Mouse (Mus musculus) retina, embryonic 14.5 days (tissue): ENCODE results near the gene Rfc5.

Experiments used
- DNase-seq: peaks from one replicate; pipeline ENCODE4 v3.0.0-alpha.2; 2015; ENCODE audit warnings: low spot score

The Rfc5 gene

DNA sequence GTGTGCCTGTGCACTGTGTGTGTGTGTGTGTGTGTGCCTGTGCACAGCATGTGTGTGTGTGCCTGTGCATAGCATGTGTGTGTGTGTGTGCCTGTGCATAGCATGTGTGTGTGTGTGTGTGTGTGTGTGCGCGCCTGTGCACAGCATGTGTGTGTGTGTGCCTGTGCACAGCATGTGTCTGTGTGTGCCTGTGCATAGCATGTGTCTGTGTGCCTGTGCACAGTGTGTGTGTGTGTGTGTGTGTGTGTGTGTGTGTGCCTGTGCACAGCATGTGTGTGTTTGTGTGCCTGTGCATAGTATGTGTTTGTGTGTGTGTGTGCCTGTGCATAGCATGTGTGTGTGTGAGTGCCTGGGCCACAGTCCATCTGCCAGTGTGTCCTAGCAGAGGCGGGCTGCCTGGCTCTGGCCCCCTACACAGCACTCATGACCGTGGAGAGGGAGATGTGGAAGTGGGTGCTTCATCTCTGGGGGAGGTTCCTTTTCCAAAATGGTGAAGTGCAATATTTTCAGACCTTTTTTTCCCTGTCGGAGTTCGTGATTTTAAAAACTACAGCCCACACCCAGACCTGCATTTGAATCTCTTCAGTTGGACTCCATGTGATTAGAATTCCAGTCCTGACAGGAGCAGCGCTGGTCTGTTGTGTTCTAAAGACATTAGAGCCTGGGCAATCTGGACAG is 14.3 kb downstream of the Rfc5 start:
- DNase-seq = no peak

DNA sequence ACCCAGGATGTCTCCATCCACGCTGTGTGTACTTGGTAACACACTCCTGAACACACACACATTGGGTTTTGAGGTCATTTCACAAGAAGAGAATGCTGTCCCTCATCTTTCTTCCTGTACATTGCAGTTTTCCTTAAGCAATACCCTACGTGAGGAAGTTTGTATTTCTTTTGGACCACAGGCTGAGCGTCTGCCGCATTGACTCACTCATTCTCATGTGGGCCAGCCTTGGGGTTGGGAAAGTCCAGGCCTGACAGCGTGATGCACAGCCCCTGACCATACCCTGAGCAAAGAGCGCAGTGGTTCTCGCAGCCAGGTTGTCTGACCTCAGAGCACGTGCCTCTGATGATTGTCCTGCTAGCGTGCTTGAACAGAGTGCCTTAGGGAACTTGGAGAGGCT is 15.4 kb downstream of the Rfc5 start:
- no peak for DNase-seq

DNA sequence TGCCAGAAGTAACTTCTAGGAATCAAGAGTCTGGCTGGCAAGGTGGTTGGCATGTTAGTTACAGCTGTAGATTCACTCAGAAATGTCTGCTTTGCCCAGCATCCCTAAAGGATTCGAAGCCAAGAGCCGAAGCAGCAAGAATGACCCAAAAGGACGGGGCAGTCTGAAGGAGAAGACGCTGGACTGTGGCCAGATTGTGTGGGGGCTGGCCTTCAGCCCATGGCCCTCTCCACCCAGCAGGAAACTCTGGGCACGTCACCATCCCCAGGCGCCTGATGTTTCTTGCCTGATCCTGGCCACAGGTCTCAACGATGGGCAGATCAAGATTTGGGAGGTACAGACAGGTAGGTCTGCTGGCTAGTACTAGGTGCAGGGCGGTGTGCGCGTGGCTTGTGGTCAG is 18.3 kb downstream of the Rfc5 start:
- no peak for DNase-seq

GRCm38 (mm10) chr5:117367206-117367605 is 21.6 kb downstream of the Rfc5 start:
- DNase-seq = no peak

GRCm38 (mm10) chr5:117365904-117366561 is 22.8 kb downstream of the Rfc5 start:
- no peak for DNase-seq

DNA sequence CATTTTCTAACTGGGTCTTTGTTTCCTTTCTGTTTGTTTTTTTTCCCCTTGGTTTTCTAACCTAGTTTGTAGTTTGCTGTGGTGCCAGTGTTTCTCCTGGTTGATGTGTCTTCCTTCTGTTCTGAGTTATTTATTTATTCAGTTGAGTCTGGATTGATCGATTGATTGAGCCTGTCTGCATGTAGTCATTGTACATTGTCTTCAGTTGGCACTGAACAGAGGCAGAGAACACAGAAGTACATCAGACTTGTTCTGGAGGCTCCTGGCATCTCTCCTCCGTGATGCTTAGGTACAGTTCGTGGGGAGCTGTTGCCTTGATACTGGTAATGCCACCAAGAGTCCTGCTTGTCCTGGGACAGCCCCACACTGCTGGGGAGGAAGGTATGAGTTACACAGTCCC is 24.0 kb downstream of the Rfc5 start:
- no peak for DNase-seq

GRCm38 (mm10) chr5:117363066-117363782 is 25.6 kb downstream of the Rfc5 start:
- no peak for DNase-seq

DNA sequence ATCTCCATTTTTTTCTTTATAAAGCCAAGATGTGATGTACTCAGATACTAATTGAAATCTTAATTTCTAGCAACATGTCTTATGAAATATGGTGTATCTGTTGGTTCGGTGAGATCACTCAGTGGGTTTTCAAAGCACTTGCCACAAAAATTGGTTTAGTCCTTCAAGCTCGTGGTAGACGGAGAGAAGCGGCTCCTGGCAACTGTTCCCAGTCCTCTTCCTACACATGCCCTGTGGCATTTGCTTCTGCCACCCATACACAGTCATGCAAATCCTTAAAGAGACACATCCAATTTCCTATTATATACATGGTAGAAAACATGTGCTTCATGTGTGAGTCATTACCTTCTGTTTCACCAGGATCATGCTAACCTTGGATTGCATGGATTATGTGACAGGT is 27.3 kb downstream of the Rfc5 start:
- no peak for DNase-seq

DNA sequence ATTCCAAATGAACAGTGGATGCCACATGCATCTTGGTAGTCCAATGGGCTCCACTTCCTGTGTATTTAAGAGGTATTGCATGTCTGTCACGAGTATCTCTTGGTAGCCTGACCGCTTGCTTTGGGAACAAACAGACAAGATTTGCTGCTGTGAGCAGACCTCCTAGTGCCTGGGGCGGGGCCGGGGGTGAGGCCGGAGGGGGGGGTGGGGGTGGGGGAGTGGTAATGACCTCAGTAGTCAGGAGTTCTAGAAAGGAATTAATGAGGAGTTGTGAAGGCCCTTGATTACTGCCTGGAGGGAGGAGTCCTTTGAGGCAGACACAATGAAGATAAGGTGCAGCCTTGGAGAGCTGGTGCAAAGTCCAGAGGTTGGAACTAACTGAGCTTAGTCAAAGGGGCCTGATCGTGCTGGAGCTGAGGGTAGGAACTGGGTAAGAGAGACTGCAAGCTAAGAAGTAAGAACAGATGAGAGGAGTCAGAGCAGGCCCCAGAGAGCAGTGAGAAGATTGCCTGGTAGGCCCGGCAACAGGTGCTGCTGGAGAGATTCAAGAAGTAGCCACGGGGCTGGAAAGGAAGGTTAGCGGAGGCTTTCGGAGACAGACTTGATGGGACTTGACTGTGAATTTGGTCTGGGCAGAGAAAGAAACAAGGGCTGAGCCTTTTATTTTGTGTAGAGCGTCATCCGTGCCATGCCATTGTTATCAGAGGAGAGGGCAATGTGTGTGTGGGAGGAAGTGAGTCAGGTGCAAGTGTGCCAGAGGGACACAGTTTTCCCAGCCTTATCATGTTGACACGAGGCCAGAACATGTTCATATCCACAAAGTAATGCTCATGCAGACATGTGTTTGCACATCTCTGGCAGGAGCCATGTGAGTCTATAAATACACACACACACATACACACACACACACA is 28.0 kb downstream of the Rfc5 start:
- DNase-seq = peak; percentile 13

GRCm38 (mm10) chr5:117360228-117360515 is 28.7 kb downstream of the Rfc5 start:
- DNase-seq = no peak

- DNase-seq = peak; percentile 36
These were observed 29.2 kb downstream of the Rfc5 start for GRCm38 (mm10) chr5:117359497-117360227.

- DNase-seq = peak; percentile 69
These were observed 30.1 kb downstream of the Rfc5 start for GRCm38 (mm10) chr5:117358725-117359124.

DNA sequence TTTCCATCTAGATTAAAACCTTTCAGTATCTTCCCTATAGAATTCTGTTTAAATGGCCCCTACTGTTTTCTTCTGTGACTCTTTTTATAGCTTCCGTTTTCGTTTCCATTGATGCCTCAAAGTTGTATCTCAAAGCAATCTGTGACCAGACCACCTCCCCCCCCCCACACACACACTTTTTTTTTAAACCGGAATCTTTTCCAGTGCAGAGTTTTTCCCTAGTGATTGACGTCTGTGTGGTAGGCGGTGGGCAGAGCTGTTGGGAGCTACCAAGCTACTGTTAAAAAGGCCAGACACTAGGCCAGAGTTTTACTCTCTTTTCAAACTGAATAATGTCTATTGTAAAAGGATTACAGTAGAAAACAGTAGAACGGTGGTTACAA is 30.6 kb downstream of the Rfc5 start:
- DNase-seq = peak; percentile 10

- DNase-seq = no peak
These were observed 31.2 kb downstream of the Rfc5 start for GRCm38 (mm10) chr5:117357478-117358247.

DNA sequence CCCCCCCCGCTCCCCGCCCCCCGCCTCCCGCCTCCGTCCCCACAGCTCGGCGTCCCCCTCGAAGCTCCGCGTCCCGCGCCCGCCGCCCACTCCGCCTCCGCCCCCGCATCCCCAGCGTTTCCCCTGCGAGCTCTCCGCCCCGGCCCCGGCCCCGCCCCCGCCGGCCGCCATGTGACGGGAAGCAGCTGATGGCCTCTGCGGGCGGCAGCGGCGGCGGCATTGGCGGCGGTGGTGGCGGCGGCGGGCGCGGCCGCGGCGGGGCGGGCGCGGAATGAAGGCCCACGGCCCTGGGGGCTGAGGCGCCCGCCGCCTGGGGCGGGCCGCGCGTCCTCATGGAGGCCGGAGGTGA is 31.7 kb downstream of the Rfc5 start, which contains the start of gene Wsb2:
Wsb2 (plus strand) TSS at position 176 of the 349 bp plus-strand sequence.
- DNase-seq = peak; percentile 76

DNA sequence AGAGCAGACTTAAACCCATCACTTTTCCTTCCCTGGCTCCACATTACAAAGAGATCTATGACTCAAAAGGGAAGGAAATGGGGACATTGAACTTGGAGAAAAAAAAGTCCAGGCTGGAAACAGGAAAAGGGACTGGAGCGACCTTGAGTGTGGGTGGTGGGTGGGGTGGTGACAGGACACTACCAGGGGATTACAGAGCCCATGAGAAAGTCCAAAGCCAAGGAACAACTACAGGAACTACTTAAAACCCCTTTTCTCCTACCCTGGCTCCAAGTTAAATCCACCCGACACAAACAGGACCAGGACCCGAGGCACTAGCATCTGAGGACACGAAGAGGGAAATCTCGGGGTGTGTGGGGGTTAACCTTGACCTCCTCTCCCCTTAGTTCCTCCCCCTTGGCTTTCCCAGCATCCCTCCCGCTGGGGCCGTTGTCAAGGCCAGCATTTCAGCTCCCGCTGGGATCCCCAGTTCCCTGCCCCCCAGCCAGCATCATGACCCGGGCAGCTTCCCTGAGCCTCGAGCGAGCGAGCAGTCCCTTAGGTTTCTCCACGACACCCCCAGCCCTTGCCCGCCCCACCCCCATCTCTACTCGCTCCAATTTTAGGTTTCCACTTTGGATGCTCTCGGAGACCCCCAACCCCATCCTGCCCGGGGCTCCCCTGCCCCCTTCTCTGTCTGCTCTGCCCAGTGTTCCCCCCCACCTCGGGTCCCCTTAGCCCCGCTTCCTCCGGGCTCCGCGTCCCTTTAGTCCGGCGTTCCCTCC is 32.3 kb downstream of the Rfc5 start:
- peak; percentile 66 for DNase-seq

DNA sequence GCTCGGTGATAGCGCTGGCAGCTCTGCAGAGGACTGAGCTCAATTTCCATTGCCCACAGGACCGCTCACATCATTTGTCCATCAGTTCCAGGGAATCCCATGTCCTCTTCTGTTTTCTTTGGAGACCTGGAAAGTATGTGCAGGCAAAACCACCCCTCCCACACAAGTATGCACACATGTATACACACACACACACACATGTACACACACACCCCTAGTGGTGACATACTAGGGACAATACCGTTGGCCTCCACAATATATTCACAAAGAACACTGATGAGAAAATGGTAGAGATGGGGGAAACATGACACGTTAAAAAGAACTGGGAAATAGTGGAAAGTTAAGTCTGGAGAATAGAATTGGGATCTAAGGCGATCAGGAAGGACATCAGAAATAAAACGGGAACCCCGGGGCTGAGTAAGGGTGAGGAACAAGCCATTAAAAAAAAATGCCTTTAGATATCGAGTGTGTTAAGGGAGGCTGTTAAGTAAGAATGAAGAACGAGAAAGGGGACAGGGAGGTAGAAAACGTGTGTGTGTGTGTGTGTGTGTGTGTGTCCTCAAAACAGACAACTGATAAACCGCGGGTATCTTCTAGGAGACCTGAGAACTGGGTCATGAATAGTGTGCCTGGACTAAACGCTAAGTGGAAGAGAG is 33.1 kb downstream of the Rfc5 start:
- peak; percentile 33 for DNase-seq

GRCm38 (mm10) chr5:117354121-117354520 is 34.7 kb downstream of the Rfc5 start:
- DNase-seq = no peak

- peak; percentile 75 for DNase-seq
These were observed 40.6 kb downstream of the Rfc5 start for GRCm38 (mm10) chr5:117348279-117348678.

DNA sequence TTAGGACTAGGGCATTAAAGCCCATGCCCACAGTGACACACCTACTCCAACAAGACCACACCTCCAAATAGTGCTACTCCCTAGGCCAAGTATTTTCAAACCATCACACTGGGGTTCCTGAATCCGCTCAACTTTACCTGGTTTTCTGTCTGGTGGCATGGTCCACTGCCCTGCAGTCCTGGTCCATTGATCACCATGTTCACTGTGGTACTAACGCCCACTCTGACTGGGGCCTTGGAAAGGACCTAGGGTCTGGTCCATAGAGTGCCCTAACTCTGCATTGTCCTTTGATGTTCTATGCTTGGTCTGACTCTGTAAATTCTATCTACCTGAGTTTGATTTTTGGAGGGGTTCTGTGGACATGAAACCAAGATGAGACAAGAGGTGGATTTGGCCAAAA is 41.0 kb downstream of the Rfc5 start:
- no peak for DNase-seq
